Mouse (Mus musculus) heart, embryonic 16.5 days (tissue): ENCODE data around the gene Cdc27. TPM values are rescaled to one million over a fixed set of nuclear protein-coding genes. Genes with fewer than 3 reads are reported as not detected.
"Not testable (repeated sequence)": the region's sequence is repeated elsewhere in the genome, so short reads cannot be mapped to it uniquely, and the experiment has no call there.

Source experiments
- ATAC-seq: fragments of 200-750 bp; cut with Nextera tagmentation; replicated peaks from 2 replicates; pipeline ENCODE4 v1.8.0; 2017; ENCODE audit warnings: moderate number of reproducible peaks; ENCODE audit not compliant: insufficient read depth, low FRiP score; ENCODE audit errors: extremely low read depth
- H3K27ac ChIP-seq: fragments of 300-500 bp; sonication (generic); 2 replicates; pipeline ENCODE4 v1.5.1; 2014; ENCODE audit warnings: mild to moderate bottlenecking, low read length, control low read depth, moderate library complexity
- H3K27me3 ChIP-seq: fragments of 300-500 bp; sonication (generic); 2 replicates; pipeline ENCODE4 v1.6.1; 2014; ENCODE audit warnings: low read length, mixed read lengths; ENCODE audit not compliant: control insufficient read depth, insufficient read depth
- H3K36me3 ChIP-seq: fragments of 300-500 bp; sonication (generic); 2 replicates; pipeline ENCODE4 v1.6.1; 2014; ENCODE audit not compliant: control insufficient read depth, insufficient read depth
- H3K4me1 ChIP-seq: fragments of 300-500 bp; sonication (generic); 2 replicates; pipeline ENCODE4 v1.6.1; 2014; ENCODE audit warnings: low read length, mixed read lengths; ENCODE audit not compliant: control insufficient read depth, insufficient read depth
- H3K4me2 ChIP-seq: fragments of 300-500 bp; sonication (generic); 2 replicates; pipeline ENCODE4 v1.6.1; 2014; ENCODE audit warnings: low read depth, mild to moderate bottlenecking, control low read depth, low read length
- H3K4me3 ChIP-seq: fragments of 300-500 bp; sonication (generic); 2 replicates; pipeline ENCODE4 v1.5.1; 2014; ENCODE audit warnings: mild to moderate bottlenecking, control low read depth, low read length
- H3K9ac ChIP-seq: fragments of 300-500 bp; sonication (generic); 2 replicates; pipeline ENCODE4 v1.6.1; 2014; ENCODE audit warnings: low read length, control low read depth
- H3K9me3 ChIP-seq: fragments of 300-500 bp; sonication (generic); replicated peaks from 2 replicates; pipeline ENCODE4 v1.6.1; 2016; ENCODE audit warnings: low read length; ENCODE audit not compliant: control insufficient read depth
- WGBS: fragments of 180-500 bp; shearing (Covaris S2); extraction: QIAGEN DNeasy Blood & Tissue Kit; methylation state at CpG from one replicate; pipeline ENCODE4 v1.1.7; 2014; 5-methylcytosine and 5-hydroxymethylcytosine counted together
- polyA plus RNA-seq: library from polyadenylated mRNA; unstranded; fragments of >200 nt; fragmentation: Nextera tagmentation; extraction: Ambion mirVana; gene quantifications from 2 replicates; pipeline ENCODE4 v1.2.1, GENCODE M21; 2015

The Cdc27 gene
- polyA plus RNA-seq, 1 experiment from 2014 or later: 33.9 TPM

DNA sequence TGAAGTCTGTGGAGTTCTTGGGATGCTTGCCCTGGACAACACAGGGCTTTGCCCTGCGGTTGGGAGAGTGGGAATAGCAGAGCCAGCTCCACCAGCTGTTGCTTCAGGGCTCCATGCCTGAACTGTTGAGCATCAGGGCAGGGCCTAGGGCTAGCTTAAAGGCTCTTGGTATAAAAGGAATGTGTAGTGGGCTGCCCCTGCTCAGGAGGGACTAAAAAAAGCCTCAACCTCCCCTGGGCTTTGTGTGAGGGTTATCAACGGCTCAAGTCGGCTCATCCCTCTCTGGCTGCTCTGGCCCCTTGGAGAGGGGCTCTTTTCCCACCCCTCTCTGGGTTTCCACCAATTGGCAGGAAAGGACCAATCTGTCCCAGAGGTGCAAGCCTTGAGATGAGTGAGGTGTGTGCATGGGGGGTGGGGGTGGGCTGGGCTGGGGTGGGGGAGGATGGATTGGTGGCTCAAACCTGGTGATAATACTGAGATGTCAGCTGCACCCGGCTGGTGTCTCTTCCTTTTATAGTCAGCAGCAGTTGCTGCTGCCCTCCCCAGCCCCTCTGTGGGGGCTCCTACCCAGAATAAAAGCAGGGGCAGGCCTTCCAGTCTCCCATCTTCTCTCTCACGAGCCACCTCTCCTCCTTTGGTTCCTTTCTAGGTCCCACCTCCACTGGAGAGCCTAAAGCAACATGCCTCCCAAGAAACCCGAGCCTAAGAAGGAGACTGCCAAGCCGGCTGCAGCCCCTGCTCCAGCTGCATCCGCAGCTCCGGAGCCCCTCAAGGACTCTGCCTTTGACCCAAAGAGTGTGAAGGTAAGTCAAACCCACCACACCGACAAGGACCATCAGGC is 26.6 kb upstream of the Cdc27 start:
- Histone ChIP-seq H3K27me3 (no peaks in the 10 kb centered on the region), H3K27ac (peak overlapping the region; percentile 87), H3K9ac (peak overlapping the region; percentile 74), H3K36me3 (no peaks in the 10 kb centered on the region), H3K4me1 (peaks cover 38% of the 10 kb centered on the region), H3K4me2 (peak overlapping the region; percentile 36), H3K4me3 (peak overlapping the region; percentile 49), H3K9me3 (no peaks in the 10 kb centered on the region)
- WGBS: 30% methylated on average over 10 of the region's 10 CpGs
- ATAC-seq: peak; percentile 84

DNA sequence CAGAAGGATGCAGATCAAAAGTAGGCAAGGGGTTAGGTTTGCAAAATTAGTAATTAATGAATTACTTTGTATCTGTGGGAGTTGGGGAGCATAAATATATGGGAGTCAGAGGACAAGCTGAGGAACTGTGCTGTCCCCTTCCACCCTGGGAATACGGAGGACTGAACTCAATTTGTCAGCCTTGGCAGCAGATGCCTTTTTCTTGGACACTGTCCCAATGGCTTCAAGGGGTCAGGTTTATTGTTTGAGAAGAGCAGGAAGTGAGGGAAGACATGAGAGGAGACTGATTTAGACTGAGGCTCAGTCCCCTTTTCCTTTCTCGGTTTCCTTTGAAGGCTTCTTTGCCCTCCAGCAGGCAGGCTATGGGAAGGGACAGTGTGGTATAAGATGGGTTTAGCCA is 22.1 kb upstream of the Cdc27 start:
- no peak overlapping the region for H3K27ac ChIP-seq
- H3K9me3 ChIP-seq: peaks cover 4% of the 10 kb centered on the region
- H3K4me1 ChIP-seq: peaks cover 14% of the 10 kb centered on the region
- ATAC-seq: no peak
- no peak overlapping the region for H3K4me2 ChIP-seq
- whole genome bisulfite sequencing: 37% methylated on average over 2 of the region's 2 CpGs
- H3K9ac ChIP-seq: no peak overlapping the region
- H3K4me3 ChIP-seq: no peak overlapping the region
- no peaks in the 10 kb centered on the region for H3K36me3 ChIP-seq
- no peaks in the 10 kb centered on the region for H3K27me3 ChIP-seq

DNA sequence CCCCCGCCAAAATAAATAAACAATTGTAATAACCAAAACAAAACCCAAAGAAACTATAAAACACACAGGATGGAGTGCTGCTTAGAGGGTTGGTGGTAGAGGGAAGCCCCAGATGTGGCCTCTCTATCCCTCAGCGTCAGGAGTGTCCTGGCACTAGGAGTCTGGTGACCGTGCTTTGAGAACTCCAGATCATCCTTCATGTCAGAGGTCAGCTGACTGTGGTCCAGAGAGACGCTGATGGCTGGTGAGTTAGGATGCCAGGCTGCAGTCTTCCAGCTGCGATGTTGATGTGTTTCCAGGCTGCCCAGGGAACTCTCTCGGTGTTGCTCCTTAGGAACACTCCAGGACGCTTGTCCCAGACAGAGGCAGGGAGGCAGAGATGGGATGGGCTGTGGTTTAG is 21.7 kb upstream of the Cdc27 start:
- Histone ChIP-seq H3K4me2 (no peak overlapping the region), H3K9me3 (peaks cover 4% of the 10 kb centered on the region), H3K36me3 (no peaks in the 10 kb centered on the region), H3K27ac (no peak overlapping the region), H3K9ac (no peak overlapping the region), H3K4me1 (peaks cover 14% of the 10 kb centered on the region), H3K4me3 (no peak overlapping the region), H3K27me3 (no peaks in the 10 kb centered on the region)
- ATAC-seq: no peak
- WGBS: 47% methylated on average over 7 of the region's 7 CpGs

DNA sequence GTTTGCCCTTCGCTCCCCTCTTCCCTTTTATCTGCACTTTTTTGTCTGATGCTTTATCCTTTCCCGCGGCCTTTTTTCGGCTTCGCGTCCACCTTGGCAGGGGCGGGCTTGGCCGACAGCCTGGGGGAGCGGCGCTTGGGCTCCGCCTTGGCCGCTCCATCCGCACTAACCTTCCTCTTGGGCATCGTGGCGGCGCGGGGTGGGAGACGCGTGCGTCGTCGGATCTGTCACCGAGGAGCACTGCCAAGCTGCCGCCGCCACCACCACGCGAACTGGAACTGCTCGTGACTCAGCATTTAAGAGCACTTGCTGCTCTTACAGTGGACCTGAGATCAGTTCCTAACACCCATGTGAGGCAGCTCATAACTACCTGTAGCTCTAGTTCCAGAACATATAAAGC is 21.0 kb upstream of the Cdc27 start:
- WGBS: 4% methylated on average over 28 of the region's 28 CpGs
- peak overlapping the region; percentile 44 for H3K4me3 ChIP-seq
- H3K4me2 ChIP-seq: peak overlapping the region; percentile 73
- H3K9ac ChIP-seq: peak overlapping the region; percentile 59
- H3K27ac ChIP-seq, ATAC-seq, H3K9me3 ChIP-seq, H3K36me3 ChIP-seq, H3K4me1 ChIP-seq, H3K27me3 ChIP-seq: not testable (repeated sequence)

DNA sequence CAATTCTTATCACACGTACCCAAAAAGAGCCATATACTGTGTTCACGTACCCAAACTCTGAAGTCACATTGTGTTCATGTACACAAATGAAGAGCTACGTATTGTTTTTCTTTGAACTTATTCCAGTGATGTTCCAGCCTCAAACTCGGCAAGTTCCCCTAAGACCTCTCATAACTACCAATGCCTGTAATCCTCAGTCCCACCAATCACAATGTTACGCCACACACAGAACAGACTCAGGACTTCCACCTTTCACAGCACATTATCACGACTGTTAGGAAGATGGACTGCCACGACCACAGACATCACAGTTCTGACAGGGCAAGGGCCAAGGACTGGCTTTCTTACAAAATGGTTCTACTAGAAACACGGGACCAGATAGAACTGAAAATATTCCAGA is 20.1 kb upstream of the Cdc27 start:
- 85% methylated on average over 8 of the region's 8 CpGs for WGBS
- H3K4me1 ChIP-seq: peaks cover 12% of the 10 kb centered on the region

DNA sequence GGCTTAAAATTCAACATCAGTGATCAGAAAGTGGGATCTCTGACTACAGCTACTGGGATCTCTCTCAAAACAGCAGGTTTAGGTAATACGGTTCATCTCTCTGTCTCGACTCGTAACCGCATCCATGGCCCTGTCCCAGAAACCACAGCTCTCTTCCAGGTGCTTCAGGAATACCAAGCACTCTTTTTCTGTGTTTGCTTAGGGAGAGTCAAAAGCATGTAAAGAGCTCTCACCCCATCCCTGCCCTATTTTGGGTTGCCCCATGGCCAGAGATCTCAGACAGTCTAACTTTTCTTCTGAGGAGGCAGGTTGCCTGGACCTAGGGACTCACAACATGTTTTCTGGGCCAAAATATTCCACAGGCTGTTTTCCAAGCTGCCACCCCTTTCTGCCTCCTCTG is 17.9 kb upstream of the Cdc27 start:
- peaks cover 19% of the 10 kb centered on the region for H3K4me1 ChIP-seq
- no peaks in the 10 kb centered on the region for H3K36me3 ChIP-seq
- H3K27ac ChIP-seq: no peak overlapping the region
- no peaks in the 10 kb centered on the region for H3K27me3 ChIP-seq
- ATAC-seq: no peak
- WGBS: 85% methylated on average over 4 of the region's 4 CpGs
- no peak overlapping the region for H3K9ac ChIP-seq
- peaks cover 4% of the 10 kb centered on the region for H3K9me3 ChIP-seq
- no peak overlapping the region for H3K4me2 ChIP-seq
- no peak overlapping the region for H3K4me3 ChIP-seq

More for the DNA sequence above, 20.1 kb upstream of the Cdc27 start:
- not testable (repeated sequence) for H3K9ac ChIP-seq, H3K9me3 ChIP-seq, H3K4me3 ChIP-seq, H3K36me3 ChIP-seq, H3K27me3 ChIP-seq, H3K27ac ChIP-seq, H3K4me2 ChIP-seq, ATAC-seq

DNA sequence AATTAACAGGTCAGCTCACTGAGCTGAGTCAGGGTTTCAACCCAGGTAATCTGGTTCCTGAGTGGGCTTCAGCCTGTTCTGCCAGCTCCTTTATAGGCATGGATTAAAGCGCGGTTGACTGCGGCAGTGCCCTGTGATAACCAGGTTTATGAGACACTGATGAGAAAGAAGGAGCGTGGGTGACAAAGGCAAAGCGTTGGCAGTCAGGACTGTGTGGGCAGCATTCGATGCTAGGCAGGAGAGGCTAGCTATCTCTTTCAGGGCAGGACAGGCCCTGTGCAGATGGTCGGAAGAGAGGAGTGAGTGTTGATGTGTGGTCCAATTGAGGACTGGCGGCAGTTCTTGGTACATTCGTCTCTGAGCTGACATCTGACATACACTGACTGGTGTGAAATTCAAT is 17.3 kb upstream of the Cdc27 start:
- Histone ChIP-seq H3K36me3 (no peaks in the 10 kb centered on the region), H3K4me1 (peaks cover 19% of the 10 kb centered on the region), H3K9me3 (peaks cover 4% of the 10 kb centered on the region), H3K27me3 (no peaks in the 10 kb centered on the region), H3K4me2 (no peak overlapping the region), H3K4me3 (no peak overlapping the region), H3K27ac (no peak overlapping the region), H3K9ac (no peak overlapping the region)
- peak; percentile 26; the same call in 1 of the 2 replicates for ATAC-seq
- 55% methylated on average over 9 of the region's 9 CpGs for WGBS

DNA sequence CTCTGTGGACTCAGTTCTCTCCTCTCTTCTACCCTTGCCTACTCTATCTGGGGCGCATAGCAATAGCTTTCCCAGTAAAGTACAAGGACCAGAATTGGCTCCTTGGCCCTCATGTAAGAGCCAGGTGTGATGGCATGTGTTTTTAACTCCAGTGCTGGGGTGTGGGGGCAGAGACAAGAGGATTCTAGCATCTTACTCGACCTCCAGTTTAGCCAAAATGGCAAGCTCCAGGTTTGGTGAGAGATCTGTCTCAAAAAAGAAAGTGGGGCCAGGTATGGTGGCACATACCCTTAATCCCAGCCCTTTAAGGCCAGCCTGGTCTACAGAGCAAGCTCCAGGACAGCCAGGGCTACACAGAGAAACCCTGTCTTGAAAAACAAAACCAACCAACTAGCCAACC is 16.4 kb upstream of the Cdc27 start:
- H3K4me1 ChIP-seq: peaks cover 18% of the 10 kb centered on the region
- no peak overlapping the region for H3K9ac ChIP-seq
- peaks cover 4% of the 10 kb centered on the region for H3K9me3 ChIP-seq
- ATAC-seq: no peak
- H3K36me3 ChIP-seq: no peaks in the 10 kb centered on the region
- H3K27me3 ChIP-seq: no peaks in the 10 kb centered on the region
- no peak overlapping the region for H3K27ac ChIP-seq
- WGBS: 77% methylated on average over 2 of the region's 2 CpGs
- no peak overlapping the region for H3K4me2 ChIP-seq
- H3K4me3 ChIP-seq: no peak overlapping the region

DNA sequence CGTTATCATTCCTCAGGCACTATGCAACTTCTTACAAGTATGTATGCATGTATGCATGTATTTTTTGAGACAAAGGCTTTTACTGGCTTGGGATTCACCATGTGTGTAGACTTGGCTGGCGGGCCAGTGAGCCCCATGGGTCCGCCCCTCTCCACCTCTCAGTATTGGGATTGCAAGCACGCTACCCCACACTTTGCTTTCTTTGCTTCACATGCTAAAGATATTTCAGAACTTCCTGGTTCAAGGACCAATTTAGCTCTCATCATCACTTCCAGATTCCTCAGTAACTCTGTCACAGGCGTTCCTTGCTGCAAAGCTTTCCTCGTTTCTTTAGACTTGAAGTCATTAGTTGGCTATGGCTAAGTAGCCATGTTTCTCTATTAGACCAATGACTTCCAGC is 15.7 kb upstream of the Cdc27 start:
- Histone ChIP-seq H3K4me3 (no peak overlapping the region), H3K27me3 (no peaks in the 10 kb centered on the region), H3K9ac (no peak overlapping the region), H3K36me3 (no peaks in the 10 kb centered on the region), H3K4me1 (peaks cover 23% of the 10 kb centered on the region), H3K9me3 (peaks cover 4% of the 10 kb centered on the region), H3K4me2 (no peak overlapping the region), H3K27ac (no peak overlapping the region)
- WGBS: 51% methylated on average over 6 of the region's 6 CpGs
- no peak for ATAC-seq
